ENCODE assay signal across 20 mouse cellular contexts in genomic region chr6:50402872-50403271, GRCm38 (mm10). TPM values are rescaled to one million over a fixed set of nuclear protein-coding genes. Genes with fewer than 3 reads are reported as not detected.
DNase-seq lines count a peak whose midpoint lies in the region; ATAC-seq and TF ChIP-seq lines count a peak whose summit lies in the region.
"Had no signal": no experiment of that assay in that cellular context is flagged by ENCODE, and none has a peak within 500 bp of the region (broad histone marks: within the 10 kb centered on the region; RNA-seq: fewer than 3 reads in every experiment).

No protein-coding gene starts in this region.

- peak overlapping the region; percentile 81; the same call in 1 of the 2 replicates for H3K27ac ChIP-seq in cortical plate, adult 2 months (ENCODE audit: insufficient read depth, low read length)
- H3K27ac ChIP-seq in limb, embryonic 13.5 days: peak overlapping the region; percentile 40; the same call in 1 of the 2 replicates
- H3K27ac ChIP-seq in gastrocnemius, adult 2 months: no peak overlapping the region
- H3K27ac ChIP-seq: embryonic facial prominence, embryonic 13.5 days; forebrain, embryonic 12.5 days; hindbrain, embryonic 15.5 days had no signal

- H3K27me3 ChIP-seq in limb, embryonic 13.5 days: no peaks in the 10 kb centered on the region
- H3K27me3 ChIP-seq: embryonic facial prominence, embryonic 13.5 days; forebrain, embryonic 12.5 days; heart, embryonic 12.5 days; hindbrain, embryonic 15.5 days had no signal

- WGBS in limb, embryonic 13.5 days: 72% methylated on average over 4 of the region's 4 CpGs
- WGBS in lung, adult 2 months: 77% methylated on average over 4 of the region's 4 CpGs

- H3K4me1 ChIP-seq in cortical plate, adult 2 months (ENCODE audit: control insufficient read depth, insufficient read depth, low read length): peaks cover 23% of the 10 kb centered on the region
- peaks cover 26% of the 10 kb centered on the region for H3K4me1 ChIP-seq in limb, embryonic 13.5 days
- no peaks in the 10 kb centered on the region for H3K4me1 ChIP-seq in lung, adult 2 months (ENCODE audit: control insufficient read depth, insufficient read depth, low read length)
- H3K4me1 ChIP-seq: hindbrain, embryonic 15.5 days had no signal

- no peak for TF ChIP-seq POLR2A in cortical plate, adult 2 months (IDR thresholded peaks at IDR 0.05; ENCODE audit: extremely low read depth, insufficient read depth, low read length)
- TF ChIP-seq POLR2A in lung, adult 2 months (IDR thresholded peaks at IDR 0.05; ENCODE audit: borderline replicate concordance, extremely low read depth, low read depth, low read length): no peak

- intact Hi-C loops in left cerebral cortex, postnatal 10 days (cut with DNase I): loop anchor here (10.0 kb wide), 1 partner anchor 88 kb away; no protein-coding TSS in a partner anchor
- intact Hi-C loops in gastrocnemius, adult 2 months (cut with DNase I): no loop called here

- H3K9ac ChIP-seq in limb, embryonic 13.5 days: no peak overlapping the region
- H3K9ac ChIP-seq: embryonic facial prominence, embryonic 13.5 days; forebrain, embryonic 12.5 days; heart, embryonic 12.5 days; hindbrain, embryonic 15.5 days had no signal

- H3K4me2 ChIP-seq in limb, embryonic 13.5 days (replicated peaks): no peak overlapping the region
- H3K4me2 ChIP-seq: embryonic facial prominence, embryonic 13.5 days; forebrain, embryonic 12.5 days; heart, embryonic 12.5 days; hindbrain, embryonic 15.5 days had no signal

- no peaks in the 10 kb centered on the region for H3K9me3 ChIP-seq in limb, embryonic 13.5 days
- H3K9me3 ChIP-seq: embryonic facial prominence, embryonic 13.5 days; forebrain, embryonic 12.5 days; G1E; heart, embryonic 12.5 days; hindbrain, embryonic 15.5 days had no signal

- H3K36me3 ChIP-seq in limb, embryonic 13.5 days: no peaks in the 10 kb centered on the region
- H3K36me3 ChIP-seq: embryonic facial prominence, embryonic 13.5 days; forebrain, embryonic 12.5 days; G1E; heart, embryonic 12.5 days; hindbrain, embryonic 15.5 days had no signal

- TF ChIP-seq CTCF in cortical plate, adult 2 months (IDR thresholded peaks at IDR 0.05; ENCODE audit: extremely low read depth, insufficient read depth, low read length): no peak
- TF ChIP-seq CTCF in lung, adult 2 months (IDR thresholded peaks at IDR 0.05; ENCODE audit: insufficient read depth, low read length): no peak
- no peak for TF ChIP-seq CTCF in gastrocnemius, adult 2 months (IDR thresholded peaks at IDR 0.05)

- peak; percentile 40 for DNase-seq in left cerebral cortex, adult 11 months (ENCODE audit: low spot score)
- DNase-seq in left cerebral cortex, postnatal 10 days (ENCODE audit: extremely low spot score in 1 of 2, low spot score in 2 of 2): no peak
- peak; percentile 50 for DNase-seq in right cerebral cortex, adult 18-20 months
- no peak for DNase-seq in right cerebral cortex, postnatal 25 days
- no peak for DNase-seq in lung, adult 2 months
- no peak for DNase-seq in gastrocnemius, adult 2 months
- DNase-seq: adrenal gland, adult 8-10 months; adrenal gland, postnatal 36 days; cerebellum, adult 11 months; cerebellum, adult 9-10 months; cerebellum, postnatal 25 days; gastrocnemius, postnatal 14 days had no signal

- H3K4me3 ChIP-seq in cortical plate, adult 2 months (ENCODE audit: insufficient read depth, low read length): no peak overlapping the region
- no peak overlapping the region for H3K4me3 ChIP-seq in limb, embryonic 13.5 days
- no peak overlapping the region for H3K4me3 ChIP-seq in lung, adult 2 months (replicated peaks; ENCODE audit: extremely low read depth, low read depth, low read length)
- no peak overlapping the region for H3K4me3 ChIP-seq in gastrocnemius, adult 2 months
- H3K4me3 ChIP-seq: embryonic facial prominence, embryonic 13.5 days; forebrain, embryonic 12.5 days; heart, embryonic 12.5 days; hindbrain, embryonic 15.5 days had no signal

- ATAC-seq in limb, embryonic 13.5 days (ENCODE audit: low FRiP score, low read depth): no peak
- ATAC-seq: forebrain, embryonic 16.5 days had no signal

RNA-seq across cellular contexts. Expression of gene Osbpl3, which starts 53.1 kb away (rescaled TPM):
- total RNA-seq in left cerebral cortex, postnatal 10 days (2021): 10 to 100 TPM; 26.8 to 27.9 TPM
- 26.1 and 32.2 TPM in 2 replicates for polyA plus RNA-seq in cortical plate, adult 2 months (2012; rRNA removed)
- 14.0 and 15.3 TPM in 2 replicates for polyA plus RNA-seq in limb, embryonic 13.5 days (2015; fragmentation: Nextera tagmentation; extraction: Ambion mirVana)
- 4.1 and 6.7 TPM in 2 replicates for polyA plus RNA-seq in lung, adult 2 months (2012; rRNA removed)
- 1 to 10 TPM; 2.2 to 3.3 TPM for total RNA-seq in gastrocnemius, adult 2 months (2021)
- polyA plus RNA-seq: G1E had no signal

Comparison
In these comparisons a context has a peak if more than half of its experiments do, and no peak if none do; other contexts are left out.
1. DNase-seq: peak in left cerebral cortex, adult 11 months (single experiment) and right cerebral cortex, adult 18-20 months (single experiment); none in left cerebral cortex, postnatal 10 days (0 of 2), right cerebral cortex, postnatal 25 days (single experiment), lung, adult 2 months (single experiment) and gastrocnemius, adult 2 months (single experiment).